Mouse (Mus musculus): ENCODE results near the gene Nanog.
"Not testable (repeated sequence)": the region's sequence is repeated elsewhere in the genome, so short reads cannot be mapped to it uniquely, and the experiment has no call there.

The Nanog gene

DNA sequence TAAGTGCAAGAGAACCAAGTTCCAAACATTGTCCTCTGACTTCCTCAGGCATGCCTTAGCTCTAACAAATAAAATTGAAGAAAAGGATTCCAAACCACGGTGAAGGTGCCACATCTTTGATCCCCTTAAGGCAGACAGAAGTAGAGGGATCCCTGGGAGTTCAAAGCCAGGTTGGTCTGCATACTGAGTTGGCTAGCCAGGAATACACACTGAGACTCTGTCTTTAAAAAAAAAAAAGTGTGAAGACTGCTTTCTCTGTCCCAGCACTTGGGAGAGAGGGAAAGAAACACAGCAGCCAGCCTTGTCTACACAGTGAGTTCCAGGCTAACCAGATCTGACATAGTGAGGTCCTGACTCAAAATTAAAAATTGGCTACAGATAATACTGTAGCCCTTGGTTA lies 3.6 kb upstream of the Nanog start:
- DNase-seq: no peak

DNA sequence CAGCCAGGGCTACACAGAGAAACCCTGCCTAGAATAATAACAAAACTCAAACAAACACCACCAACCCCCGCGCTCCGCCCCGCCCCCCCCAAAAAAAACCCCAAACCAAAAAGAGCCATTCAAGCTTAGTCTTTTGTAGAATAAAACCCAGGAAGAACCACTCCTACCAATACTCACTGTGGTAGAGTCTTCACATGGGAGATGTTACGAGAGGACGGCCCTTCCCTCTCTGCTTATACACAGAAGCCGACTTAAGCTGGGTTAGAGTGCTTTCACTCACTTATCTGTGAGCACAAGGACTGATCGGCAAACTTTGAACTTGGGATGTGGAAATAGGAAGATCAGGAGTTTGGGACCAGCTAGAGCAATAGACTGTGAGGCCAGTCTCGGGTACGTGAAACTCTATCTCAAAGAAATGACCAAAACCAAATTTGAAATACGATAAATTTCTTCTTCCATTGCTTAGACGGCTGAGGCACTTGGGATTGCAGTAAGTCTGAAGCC lies 900 bp upstream of the Nanog start:
- no peak for DNase-seq

DNA sequence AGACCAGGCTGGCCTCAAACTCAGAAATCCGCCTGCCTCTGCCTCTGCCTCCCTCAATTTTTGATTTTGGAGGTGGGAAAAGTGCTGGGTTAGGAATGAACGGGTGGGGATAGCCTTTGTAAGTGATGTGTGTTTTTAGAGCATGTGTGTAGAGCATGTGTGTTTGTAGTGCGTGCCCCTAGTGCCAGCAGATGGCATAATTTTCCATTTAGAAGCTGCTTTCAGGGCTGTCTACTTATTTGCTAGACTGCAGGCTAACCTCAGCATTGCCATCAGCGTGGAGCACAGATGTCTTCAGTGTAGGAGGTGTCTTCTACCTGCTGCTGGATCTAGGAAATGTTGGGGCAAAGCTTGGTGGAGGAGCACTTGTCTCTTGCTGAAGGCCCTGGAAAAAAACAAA lies 1.5 kb downstream of the Nanog start:
- no peak for DNase-seq

DNA sequence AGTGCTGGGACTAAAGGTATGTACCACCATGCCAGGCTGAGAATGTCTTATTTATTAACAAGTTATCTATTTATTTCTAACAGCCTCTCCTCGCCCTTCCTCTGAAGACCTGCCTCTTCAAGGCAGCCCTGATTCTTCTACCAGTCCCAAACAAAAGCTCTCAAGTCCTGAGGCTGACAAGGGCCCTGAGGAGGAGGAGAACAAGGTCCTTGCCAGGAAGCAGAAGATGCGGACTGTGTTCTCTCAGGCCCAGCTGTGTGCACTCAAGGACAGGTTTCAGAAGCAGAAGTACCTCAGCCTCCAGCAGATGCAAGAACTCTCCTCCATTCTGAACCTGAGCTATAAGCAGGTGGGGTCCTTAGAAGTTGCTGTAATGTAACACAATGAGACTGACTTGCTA lies 4.2 kb downstream of the Nanog start:
- DNase-seq: no peak

DNA sequence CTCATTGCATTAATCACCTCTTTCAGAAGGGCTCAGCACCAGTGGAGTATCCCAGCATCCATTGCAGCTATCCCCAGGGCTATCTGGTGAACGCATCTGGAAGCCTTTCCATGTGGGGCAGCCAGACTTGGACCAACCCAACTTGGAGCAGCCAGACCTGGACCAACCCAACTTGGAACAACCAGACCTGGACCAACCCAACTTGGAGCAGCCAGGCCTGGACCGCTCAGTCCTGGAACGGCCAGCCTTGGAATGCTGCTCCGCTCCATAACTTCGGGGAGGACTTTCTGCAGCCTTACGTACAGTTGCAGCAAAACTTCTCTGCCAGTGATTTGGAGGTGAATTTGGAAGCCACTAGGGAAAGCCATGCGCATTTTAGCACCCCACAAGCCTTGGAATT lies 5.8 kb downstream of the Nanog start:
- DNase-seq: not testable (repeated sequence)

DNA sequence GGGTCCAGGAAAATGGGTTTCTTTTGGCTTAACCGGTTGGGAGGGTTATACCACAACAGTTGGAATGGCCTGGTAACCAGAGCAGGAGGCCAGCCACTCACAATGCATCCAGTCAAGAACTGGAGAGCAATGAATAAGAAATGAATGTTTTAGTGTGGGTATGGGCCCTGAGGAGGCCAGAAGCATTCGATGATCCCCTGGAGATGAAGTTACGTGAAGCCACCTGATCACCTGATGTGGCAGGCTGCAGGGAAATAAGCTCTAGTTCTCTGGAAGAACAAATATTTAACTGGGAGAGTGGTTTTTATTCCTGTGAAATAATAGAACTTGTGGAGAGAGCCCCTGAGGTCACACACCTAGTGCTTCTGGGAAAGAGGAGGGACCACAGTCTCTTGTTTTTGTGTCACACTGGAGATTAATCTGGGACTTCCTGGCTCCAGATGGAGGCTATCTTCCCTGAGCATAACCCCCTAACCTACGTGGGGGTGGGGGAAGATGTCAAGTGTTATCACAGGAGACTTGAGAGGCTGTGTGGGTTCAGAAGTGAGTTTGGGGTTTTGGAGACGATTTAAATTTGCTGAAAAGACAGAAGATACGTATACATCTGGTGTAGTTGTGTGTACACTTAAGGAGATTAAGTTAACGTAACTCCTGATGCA lies 7.5 kb downstream of the Nanog start:
- DNase-seq: no peak

DNA sequence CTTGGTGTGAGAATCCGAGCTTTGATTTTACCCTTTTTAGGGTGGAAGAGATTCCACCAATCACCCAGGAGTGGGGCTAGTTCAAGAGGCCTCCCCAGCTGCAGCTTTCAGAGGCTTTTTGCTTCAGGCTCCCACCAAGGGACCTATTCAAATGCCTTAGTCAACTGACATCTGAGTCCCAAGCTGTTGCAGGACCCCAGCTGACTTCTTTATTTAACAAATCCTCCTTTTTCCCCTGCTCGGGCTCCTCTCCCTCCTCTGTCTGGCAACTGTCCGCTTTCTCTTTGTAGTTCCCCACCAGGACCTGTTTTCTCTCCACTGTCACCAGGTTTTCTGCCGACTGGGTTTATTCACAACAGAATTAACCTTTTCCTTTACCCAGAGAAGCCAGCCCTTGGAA lies 8.6 kb downstream of the Nanog start:
- no peak for DNase-seq

DNA sequence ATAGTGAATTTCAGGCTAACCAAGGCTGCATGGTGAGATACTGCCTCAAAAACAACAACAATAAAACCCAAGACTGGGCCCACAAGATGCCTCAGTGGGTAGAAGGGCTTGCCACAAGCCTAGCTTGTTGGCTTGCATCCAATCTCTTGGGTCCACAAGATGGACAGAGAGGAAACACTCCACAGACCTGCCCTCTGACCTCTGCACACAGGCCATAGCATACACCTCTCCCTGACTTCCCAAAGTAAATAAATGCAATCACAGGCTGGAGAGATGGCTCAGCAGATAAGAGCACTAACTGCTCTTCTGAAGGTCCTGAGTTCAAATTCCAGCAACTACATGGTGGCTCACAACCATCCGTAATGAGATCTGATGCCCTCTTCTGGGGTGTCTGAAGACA lies 10.9 kb downstream of the Nanog start:
- not testable (repeated sequence) for DNase-seq

DNA sequence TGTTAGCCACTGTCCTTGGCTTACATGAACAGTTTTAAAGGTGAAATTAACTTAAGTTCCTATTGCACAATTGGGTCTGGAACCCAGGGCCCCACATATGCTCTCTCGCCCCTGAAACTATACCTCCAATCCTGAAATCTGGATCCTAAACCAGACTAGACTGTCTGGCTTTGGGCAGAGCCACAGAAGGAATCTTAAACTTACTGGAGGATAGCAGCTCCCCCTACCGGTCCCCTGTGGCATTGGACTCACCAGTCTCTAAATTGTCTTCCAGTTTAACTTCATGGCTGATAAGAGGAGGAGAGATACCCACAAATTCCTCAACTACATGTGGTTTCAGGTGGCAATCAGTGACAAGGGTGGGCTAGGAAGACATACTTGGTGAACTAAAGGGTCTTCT lies 12.7 kb downstream of the Nanog start:
- DNase-seq: peak; percentile 72

DNA sequence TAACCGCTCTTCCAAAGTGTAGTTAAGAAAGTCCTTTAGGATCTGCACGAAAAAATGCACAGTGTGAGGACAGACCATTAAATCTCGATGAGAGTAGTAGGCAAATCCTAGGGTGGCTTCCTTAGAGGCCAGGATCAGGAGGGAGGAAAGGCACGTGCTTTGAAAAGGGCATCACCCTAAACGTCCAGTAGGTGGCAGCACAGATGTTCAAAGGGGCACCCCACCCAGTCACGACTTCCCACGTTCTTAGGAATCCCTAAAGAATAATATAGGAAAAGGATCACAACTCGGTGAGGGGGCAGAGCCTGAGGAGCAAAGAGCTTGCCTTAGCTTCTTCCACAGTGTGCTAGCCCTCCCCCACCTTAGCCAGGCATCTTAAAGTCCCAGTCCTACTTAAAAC lies 32.7 kb downstream of the Nanog start:
- DNase-seq: peak; percentile 77

DNA sequence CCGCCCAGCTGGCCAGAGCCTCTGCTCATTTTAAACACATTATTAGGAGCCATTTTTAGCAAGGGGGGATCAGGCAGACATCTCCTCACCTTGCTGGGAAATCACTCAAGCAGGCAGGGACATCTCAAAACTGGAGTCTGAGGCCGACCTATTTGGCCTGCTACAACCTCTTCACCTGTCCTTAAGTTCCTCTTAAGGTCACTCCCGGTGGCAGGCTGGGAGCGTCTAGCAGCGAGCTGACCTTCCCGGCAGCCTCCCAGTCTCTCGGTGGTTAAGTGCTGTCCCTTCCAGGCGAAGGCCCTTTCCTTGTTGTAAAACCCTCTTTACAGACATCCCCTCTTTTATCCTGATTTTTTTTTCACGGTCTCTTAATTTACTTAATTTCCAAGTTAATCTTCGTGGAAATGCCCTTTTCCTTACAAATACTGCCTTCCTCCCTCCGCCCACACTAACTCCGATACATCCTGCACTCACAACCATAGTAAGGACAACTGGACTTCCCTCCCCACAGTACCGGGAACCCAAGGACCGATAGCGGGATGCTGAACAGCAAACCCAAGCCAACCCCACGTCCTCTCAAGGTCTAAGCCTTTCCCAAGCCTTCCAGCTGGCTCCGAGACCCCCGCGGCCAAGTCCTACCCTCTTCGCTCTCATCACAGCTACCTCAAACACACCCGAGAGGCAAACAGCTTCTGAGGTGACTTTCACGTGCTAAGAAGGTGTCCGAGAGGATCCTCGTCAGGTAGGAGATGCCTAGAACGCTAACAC lies 34.4 kb downstream of the Nanog start:
- no peak for DNase-seq

DNA sequence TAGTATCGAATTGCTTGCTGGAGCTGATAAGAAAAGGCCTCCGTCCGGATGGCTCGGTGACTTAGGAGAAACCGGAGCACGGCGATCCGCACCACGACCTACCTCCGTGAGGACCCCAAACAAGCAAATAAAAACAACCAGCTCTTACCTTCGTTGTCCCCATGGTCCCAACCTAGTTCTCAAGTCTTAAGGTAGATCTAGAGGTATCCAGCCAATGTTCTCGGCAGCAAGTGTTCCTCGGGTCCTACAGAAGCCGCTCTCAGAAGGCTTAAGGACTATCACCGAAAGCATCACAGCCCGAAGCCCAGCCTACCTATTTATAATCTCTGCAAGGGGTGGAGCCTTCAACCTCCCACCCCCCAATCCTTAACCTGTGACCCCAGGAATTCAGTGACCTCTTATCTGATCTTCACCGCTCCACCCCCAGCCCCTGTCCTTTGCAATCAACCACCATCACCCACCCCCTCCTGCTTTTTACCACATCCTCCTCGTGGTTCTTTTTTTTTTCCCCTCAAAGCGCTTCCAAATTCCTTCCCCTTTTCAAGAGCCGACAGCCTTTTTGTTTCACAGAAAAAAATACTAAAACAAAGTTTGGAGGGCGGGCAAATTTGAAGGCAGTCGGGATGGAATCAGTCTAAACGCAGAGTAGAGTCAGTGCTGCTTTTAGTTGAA lies 35.1 kb downstream of the Nanog start:
- DNase-seq: peak; percentile 67

DNA sequence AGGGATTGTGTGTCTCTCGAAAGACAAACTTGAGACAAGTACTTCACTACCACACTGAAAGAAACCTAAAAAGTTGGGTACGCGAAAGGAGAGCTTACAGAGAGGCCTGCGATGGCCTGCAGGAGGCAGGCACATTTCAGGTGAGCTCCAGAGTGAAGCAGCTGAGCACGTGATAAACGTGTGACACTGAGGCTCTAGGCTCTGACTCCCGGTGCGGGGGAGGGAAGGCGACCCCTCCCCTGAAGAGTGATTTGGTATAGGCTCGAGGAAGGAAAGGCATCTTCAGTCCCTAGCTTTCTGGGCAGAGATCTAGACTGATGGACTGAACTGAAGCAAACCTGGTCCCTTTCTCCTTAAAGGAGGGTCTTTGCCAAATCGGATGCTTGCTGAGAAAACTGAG lies 36.1 kb downstream of the Nanog start:
- DNase-seq: no peak

DNA sequence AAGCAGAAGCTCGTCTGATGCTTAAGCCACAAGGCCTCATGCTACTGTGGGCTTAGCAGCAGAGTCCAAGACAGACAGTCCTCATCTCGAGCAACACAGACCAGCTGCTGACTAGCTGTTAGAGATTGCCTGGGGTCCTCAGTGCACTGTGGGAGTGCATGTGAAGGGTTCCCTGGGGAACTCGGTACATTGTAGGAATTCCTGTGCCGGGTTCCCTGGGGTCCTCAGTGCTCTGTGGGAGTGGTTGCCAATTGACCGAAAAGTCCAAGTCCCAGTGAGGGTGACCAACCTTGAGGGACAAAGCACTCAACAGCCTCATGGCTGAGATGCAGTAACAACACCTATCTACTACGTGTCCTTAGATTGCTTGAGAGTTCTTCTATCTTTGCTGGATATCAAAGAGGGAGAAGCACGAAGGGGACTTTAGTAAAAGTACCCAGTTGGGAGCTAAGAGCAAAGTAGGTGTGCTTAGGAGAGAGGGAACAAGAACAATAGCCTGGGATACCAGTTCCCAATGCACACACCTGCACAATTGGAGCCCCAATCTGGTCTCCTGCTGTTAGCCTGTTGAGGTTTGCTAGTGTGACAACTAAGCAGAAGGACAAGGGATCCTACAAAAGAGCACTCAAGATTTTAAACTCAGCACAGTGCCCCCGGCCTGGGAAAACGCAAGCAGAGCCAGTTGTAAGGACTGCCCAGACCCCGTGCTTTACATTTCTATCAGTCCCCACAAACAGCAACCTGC lies 37.4 kb downstream of the Nanog start:
- DNase-seq: no peak

DNA sequence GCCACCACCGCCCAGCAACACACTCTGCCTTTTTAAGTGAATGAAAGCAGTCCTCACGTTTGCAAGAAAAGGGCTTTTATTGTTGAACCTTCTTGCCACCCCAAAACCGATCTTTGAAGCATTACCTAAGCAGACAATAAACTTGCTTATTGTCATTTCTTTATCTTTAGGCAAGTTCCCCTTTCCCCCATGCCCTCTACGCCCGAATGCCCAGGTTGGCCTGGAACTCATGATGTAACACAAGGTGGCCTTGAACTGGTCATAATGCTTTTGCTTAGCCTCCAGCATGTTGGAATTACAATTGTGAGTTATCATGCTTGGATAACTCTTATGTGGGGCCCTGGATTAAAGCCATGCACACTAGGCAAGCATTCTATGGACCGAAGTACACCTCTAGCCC lies 43.3 kb downstream of the Nanog start:
- DNase-seq: no peak

DNA sequence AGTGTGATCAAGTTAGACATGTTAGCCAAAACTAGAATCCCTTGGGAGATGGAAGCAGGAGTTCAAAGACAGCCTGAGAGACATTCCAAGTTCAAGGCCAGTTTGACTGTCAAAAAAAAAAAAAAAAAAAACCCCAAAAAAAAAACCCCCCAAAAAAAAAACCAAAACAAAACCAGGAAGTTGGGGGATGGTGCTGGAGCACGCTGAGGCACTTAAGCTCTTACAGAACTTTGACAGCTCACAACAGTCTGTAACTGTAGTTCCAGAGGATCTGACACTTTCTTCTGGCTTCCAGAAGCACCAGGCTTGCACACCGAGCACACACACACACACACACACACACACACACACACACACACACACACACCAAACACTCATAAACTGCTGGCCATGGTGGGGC lies 48.6 kb downstream of the Nanog start:
- DNase-seq: no peak

DNA sequence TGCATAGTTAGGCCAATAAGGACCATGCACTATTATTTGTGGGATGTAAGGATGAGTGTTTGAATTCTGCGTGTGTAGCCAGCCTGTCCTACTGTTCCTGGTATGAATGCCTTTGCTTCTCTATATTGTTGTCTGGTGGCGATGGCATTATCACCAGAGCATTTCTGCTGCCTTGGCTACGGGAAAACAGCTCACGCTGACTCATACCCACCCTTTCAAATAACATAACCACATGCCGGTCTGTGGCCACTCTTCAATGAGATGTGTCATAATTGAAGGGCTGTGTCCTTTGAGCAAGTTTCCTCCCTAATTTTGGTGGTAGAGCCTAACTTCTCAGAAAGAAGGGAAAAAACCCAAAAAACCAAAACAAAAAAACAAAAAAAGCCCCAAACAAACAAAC lies 51.4 kb downstream of the Nanog start:
- DNase-seq: no peak

DNA sequence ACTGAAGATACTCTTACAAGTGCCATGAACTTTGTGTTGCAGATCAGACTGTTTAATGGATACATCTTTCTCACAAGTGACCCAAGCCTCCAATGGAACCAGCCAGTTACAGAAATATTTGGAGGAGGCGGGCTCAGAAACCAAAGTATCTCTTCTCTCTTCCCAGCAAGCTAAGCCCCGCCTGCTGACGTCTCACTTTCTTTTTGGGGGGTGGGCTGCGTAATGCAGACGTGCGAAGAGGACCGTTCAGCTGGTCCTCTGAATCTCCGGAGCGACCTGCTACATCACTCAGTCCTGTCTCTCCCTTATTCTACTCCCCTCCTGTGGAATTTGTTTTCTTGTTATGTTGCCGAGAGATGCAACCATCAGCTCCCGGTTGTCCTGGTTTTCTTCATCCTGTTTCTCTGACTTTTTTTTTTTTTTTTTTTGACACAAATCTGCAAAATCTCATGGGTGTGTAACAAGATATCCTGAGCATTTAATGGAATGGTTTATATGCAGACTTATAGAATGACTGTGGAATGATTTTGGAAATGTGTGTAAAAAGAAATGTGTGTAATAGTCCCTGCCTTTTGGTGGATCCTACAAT lies 53.8 kb downstream of the Nanog start:
- DNase-seq: peak; percentile 91

DNA sequence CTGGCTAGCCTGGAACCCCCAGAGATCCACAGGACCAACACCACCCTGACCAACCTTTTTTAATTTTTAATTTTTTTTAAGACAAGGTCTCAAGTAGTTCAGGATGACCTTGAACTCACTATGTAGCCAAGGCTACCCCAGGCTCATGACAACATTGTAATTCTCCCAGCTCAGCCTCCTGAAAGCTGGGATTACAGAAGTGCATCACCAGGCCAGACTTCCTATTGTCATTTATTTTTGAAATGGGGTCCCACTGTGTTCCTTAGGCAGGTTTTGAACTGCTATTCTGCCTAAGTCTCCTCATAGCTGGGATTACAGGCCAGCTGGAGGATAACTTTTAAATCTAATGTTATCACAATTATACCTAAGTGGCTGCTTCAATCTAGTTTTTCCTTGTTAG lies 54.6 kb downstream of the Nanog start:
- no peak for DNase-seq

DNA sequence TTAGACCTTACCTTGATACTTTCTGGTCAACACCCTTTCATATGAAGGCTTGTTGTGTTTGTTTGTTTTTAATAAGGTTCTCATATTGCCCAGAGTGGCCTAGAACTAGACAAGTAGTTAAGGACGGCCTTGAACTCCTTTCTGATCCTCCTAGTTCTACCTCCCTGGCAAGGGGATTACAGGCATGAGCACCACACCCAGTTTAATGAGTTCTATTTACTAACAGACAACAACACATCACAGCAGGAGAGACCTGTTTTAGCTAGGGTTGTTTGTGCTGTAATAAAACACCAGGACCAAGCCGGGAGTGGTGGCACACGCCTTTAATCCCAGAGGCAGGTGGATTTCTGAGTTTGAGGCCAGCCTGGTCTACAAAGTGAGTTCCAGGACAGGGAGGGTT lies 55.2 kb downstream of the Nanog start:
- DNase-seq: no peak

DNA sequence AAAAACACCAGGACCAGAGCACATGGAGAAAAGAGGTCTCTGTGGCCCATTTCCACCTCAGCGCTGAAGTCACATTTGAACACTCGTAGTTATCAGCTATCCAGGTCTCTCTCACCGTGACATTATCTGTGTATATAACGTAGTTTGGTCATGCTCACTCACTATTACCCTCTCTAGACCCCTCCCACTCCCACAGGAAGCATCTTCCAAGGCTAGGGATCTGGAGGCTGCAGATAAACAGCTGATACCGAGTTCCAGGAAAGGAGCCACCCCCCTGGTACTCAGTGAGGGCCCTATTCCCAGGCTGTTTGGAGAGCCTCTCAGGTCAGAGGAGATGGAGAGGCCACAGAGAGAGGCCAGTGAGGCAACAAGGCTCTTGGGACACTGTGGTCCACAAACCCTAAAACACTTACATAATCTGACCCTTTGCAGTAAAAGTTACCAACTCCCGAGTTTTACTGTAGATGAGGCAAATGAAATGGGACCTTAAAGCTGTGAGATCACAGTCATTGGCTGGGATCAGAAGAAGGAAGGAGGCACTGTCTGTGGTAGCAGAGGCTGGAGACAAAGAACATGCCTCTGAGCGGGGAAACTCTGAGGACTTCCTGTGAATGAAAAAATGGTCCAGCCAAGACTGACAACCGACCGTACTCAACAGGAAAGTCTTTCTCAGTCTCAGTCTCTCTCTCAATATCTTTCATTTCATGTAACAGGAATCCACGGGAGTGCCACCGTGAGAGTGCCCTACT lies 55.8 kb downstream of the Nanog start:
- DNase-seq: no peak

DNA sequence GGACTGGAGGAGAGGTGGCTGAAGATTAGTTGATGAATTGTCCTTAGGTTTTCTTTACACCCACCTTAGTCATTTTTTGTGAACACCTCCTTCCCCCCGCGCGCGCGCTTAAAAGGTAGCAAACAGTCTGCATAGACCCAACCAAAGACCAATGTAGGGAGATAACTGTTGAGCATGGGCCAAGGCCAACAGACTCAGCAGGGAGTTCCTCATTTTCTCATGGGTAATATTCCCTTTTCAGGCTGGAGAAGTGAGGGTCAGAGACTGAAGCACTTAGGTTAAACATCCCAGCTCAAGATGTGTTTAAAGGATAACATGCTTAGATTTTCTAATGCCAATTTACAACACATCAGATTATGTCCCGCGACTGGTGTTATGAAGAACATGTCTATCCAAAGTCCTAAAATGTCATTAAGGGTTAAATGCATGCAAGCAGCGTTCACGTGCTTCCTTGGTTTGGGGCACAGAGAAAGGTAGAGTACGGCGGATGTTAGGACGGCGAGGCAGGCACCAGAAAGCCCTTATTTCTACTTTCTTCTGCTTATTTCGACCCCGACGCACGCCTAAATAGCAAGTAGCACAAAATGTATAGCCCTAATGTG lies 56.7 kb downstream of the Nanog start:
- DNase-seq: no peak

Data from right cerebral cortex, adult 18-20 months (tissue).